Mouse (Mus musculus) C2C12 (cell line): ENCODE results near the gene Stap2.

Experiments used
- CTCF ChIP-seq: IDR thresholded peaks from one replicate; pipeline ENCODE4 v1.5.1; 2011; ENCODE audit not compliant: control insufficient read depth, insufficient read depth, insufficient read length
- FOSL1 ChIP-seq: IDR thresholded peaks from one replicate; pipeline ENCODE4 v1.8.0; 2011; ENCODE audit warnings: mild to moderate bottlenecking, low read length; ENCODE audit not compliant: poor library complexity, insufficient read depth, severe bottlenecking
- MAX ChIP-seq: IDR thresholded peaks from one replicate; pipeline ENCODE4 v1.6.1; 2011; ENCODE audit warnings: mild to moderate bottlenecking, control low read depth
- MYOD1 ChIP-seq: IDR thresholded peaks from one replicate; pipeline ENCODE4 v1.6.1; 2011; ENCODE audit warnings: low read depth; ENCODE audit not compliant: control insufficient read depth, insufficient read length
- MYOG ChIP-seq: IDR thresholded peaks from one replicate; pipeline ENCODE4 v1.6.1; 2011; ENCODE audit not compliant: control insufficient read depth, insufficient read length; ENCODE audit errors: extremely low read depth
- USF1 ChIP-seq: IDR thresholded peaks from one replicate; pipeline ENCODE4 v1.6.1; 2011; ENCODE audit warnings: low read depth, mild to moderate bottlenecking, control low read depth, moderate library complexity

DNA sequence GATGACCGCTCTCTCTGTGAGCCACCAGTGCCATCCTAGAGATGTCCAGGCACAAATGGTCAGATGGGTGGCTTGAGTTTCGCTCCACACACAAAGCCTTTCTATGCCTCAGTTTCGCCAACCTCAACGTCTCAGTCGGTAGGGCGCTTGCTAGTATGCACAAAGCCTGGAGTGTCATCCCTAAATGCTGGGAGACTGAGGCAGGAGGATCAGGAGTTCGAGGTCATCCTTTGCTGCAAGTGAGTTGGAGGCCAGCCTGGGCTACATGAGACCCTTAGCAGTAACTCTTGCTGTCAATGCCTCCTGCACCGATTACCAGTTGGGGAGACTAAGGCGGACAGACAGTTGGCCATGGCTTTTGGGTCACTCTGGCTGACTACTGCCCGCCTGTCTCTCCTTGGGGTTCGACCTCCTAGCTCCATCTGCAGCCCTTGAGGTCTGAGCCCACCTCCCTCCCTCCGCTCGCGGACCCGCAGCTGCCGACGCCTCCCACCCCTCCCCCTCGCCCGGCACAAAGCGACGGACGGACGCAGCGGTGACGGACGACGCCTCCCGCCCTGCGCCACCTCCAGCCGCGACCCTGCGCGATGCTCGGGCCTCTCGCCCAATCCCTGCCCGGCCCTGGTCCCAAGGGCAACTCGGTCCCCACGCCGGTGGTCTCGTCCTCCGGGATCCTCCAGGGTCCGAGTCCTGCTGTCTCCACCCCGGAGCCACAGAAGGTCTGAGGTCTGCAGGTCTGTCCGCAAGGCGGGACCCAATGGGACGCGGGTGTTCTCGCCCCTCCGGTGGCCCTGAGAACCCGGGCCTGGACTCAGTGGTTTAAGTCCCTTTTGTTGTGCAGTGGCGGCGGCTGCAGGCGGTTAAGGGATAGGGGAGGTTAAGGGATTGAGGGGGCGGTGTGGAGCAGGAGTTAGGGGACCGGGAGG is 35.2 kb downstream of the Stap2 start, which contains the start of gene Shd:
- no peak for TF ChIP-seq CTCF
- TF ChIP-seq MYOD1 = no peak
- TF ChIP-seq MAX = no peak
- no peak for TF ChIP-seq USF1
- no peak for TF ChIP-seq MYOG
- TF ChIP-seq FOSL1 = no peak
